Mouse (Mus musculus): ENCODE measurements around the gene Card19. TPM values are rescaled to one million over a fixed set of nuclear protein-coding genes. Genes with fewer than 3 reads are reported as not detected.

Card19 gene
- total RNA-seq, 2 experiments from 2014 or later: 11.8 to 13.0 TPM

- no peak for DNase-seq (ENCODE audit: low spot score in 2 of 2)
Observed at GRCm38 (mm10) chr13:49196211-49196610, 19.6 kb downstream of the Card19 start.

GRCm38 (mm10) chr13:49195651-49196050 lies 20.2 kb downstream of the Card19 start:
- no peak for DNase-seq (ENCODE audit: low spot score in 2 of 2)

GRCm38 (mm10) chr13:49194811-49195210 lies 21.0 kb downstream of the Card19 start:
- DNase-seq (ENCODE audit: low spot score in 2 of 2): no peak

GRCm38 (mm10) chr13:49193650-49194049 lies 22.2 kb downstream of the Card19 start:
- no peak for DNase-seq (ENCODE audit: low spot score in 2 of 2)

DNA sequence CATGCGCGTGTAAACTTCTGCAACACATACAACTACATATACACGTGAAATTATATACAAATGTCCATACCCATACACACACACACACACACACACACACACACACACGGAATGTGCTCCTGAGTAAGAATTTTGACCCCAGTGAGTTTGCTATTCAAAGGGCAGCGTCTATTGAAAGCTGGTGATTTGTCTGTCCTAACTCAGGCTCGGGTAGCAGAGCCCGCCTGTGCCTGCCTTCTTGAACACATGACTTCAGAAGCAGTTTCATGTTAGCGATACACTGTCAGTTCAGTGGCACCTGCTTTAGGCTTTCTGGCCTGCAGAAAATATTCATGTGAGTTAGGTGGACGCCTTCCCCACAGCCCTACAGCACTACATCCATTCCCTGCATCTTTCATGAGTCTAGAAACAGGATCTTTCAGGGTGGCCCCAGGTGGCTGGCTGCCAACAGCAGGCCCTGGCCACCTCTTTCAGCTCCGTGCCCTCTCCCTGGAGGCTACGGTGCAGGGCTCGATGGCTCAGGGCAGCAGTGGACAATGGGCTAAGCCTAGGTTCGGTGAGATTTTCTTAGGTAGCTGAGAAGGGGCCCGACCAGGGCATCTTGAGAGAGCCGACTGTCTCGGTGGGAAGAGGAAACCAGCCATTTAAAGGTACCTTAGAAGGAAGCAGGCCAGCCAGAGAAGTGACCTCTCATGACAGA lies 23.5 kb downstream of the Card19 start:
- no peak for DNase-seq (ENCODE audit: low spot score in 2 of 2)

DNA sequence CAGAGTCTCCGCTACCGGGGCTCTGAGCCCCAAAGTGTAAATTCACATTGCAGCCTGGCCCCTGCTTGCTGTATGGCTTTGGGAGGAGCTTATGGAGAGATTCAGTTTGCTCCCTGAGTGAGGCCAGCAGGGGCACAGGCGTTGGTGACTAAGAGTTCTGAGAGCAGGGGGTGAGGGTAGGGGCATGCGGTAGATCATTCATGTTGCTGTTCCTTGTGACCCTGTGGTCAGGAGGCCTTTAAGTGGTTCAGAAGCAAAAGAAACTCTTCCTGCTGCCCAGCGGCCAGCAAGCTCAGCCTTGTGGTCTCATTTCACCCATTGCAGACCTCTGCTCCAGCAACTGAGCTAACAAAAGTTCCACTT lies 24.2 kb downstream of the Card19 start:
- no peak for DNase-seq (ENCODE audit: low spot score in 2 of 2)

GRCm38 (mm10) chr13:49190876-49191672 lies 24.8 kb downstream of the Card19 start:
- DNase-seq (ENCODE audit: low spot score in 2 of 2): no peak

DNA sequence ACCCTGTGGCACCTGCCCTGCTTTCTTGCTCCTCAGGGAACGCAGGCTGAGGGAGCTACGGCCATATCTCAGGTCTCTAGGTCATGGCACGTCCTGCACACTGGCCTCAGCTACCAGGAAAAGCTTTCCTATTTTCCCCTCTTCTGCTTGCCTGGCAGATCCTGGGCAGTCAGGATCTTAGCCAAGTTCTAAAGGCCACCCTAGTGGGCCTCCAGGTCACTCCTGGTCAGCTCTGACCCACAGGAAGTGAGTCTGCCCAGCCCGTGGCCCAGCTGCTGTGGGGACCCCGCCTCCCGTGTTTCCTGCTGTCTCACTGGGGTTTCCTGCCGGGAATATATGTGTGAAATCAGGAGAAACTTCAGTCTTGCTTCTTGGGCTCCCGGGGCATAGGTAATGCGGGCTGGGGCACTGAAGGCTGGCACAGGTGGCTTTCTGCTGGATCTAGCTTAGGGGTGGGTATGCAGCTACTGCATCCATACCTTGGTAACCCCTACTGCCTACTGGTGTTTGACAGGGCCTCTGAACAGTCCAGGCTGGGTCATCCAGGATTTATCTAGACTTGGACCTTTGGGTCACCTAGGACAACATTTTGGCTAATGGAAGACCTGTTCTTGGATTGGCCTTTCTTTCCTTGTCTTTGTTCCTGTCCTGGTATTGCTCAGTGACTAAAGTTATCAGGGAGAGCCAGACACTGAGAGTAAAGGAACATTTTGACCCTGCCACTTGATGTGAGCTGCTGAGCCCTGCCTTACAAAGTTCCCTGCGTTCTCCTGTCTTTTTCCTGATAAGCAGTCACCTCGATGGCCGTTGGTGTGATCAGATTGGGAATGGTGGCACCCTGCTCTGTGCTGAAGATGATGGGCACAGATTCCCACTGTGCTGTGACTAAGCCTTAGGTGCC lies 25.6 kb downstream of the Card19 start:
- DNase-seq (ENCODE audit: low spot score in 2 of 2): no peak

DNA sequence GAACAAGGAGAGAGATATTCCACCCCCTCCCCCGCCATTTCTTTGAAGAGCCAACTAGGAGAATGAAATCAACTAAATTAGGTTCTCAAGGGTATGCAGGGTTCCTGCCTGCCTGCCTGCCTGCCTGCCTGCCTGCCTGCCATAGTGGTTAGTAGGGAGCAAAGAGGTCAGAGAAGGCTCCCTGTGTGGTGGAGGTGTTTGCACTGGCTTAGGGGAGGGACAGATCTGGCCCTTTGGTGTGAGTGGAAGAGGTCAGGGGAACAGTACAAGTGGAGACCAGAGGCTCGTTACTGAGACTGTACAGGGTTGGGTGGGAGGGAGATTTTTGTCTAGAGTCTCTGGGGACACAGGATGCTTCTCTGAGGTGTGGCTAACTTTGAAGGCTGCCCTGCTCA lies 26.9 kb downstream of the Card19 start:
- no peak for DNase-seq (ENCODE audit: low spot score in 2 of 2)

- no peak for DNase-seq (ENCODE audit: low spot score in 2 of 2)
Observed at GRCm38 (mm10) chr13:49188219-49188965, 27.4 kb downstream of the Card19 start.

DNA sequence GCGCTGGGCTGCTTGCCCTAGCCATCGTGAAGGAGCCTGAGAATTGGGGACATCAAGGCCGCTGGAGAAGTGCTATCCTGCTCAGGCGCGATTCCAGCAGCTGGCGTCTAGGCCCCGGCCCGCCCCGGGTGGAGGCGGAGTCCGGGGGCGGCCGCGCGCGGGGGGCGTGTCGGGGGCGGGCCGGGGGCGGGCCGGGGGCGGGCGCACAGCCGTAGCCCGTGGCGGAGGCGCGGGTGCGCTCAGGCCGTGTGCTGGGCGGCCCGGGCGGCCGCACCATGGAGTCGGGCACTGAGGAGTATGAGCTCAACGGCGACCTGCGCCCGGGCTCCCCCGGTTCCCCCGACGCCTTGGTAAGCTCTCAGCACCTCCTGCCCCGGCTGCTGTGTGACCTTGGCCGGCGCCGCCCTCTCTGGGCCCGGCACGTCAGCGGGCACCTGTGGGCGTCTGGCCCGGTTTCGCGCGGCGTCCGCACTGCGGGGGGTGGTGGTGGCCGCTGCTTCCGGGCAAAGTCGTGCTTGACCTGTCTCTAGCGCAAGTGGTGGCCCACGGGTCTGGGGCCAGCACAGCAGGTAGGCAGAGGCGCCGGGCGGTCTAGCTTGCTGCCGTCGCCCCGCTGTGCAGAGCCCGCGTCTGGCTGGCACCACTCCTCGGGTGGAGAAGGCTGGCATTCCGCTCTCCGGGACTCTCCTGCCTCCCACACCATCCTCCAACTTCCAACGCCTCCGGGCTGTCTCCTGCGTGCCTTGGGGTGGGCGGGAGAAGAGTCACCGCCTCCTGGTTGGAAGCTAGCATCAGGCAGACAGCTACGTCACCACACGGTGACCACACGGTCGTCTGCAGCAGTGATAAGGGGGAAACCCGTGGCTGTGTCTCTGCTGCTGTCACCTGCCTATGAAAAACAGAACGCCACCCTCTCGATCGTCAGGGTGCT lies 28.3 kb downstream of the Card19 start, which contains the start of gene Ninj1:
Gene Ninj1 (plus strand): TSS at position 198 of the 931 bp plus-strand sequence.
- DNase-seq (ENCODE audit: low spot score in 2 of 2): peak; percentile 67 to 72

GRCm38 (mm10) chr13:49186798-49187287 lies 29.0 kb downstream of the Card19 start:
- DNase-seq (ENCODE audit: low spot score in 2 of 2): no peak

- no peak for DNase-seq (ENCODE audit: low spot score in 2 of 2)
Observed at GRCm38 (mm10) chr13:49183646-49184045, 32.2 kb downstream of the Card19 start.

DNA sequence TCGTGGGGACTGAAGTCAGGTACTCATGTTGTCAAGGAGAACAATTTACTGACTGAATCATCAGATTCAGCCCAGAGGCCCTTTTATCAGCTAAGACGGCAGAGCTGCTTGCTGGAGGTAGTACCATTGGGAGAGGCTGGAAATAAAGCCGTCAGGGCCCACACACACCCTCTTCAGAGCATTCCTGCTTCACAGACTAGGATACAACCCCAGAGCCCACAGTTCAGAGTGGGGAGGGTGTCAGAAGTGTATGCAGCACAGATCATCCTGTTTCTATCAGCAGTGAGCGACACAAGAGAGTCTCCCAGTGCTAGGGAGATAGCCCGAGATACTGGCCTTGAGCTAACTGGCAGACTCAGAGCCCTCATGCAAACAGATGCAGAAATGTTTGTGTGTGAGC lies 32.7 kb downstream of the Card19 start:
- DNase-seq (ENCODE audit: low spot score in 2 of 2): no peak

GRCm38 (mm10) chr13:49181411-49181984 lies 34.3 kb downstream of the Card19 start:
- no peak for DNase-seq (ENCODE audit: low spot score in 2 of 2)

DNA sequence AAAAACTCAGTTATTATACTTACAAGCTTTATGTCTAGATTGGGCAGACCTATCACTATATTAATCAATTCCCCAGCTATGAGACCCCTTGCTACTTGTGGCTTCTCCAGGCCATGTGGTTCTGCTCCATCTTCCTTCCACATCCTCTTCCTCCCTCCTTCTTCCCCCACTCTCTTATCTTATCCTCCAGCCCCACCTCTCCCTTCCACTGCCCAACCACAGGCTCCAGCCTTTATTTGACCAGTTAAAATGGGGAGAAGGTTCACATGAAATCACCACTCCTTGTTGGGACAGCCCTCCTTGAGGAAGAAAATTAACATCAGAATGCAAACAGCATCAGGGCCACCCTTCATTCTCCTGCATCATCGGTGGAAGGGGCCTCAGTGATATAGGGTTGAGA lies 35.1 kb downstream of the Card19 start:
- no peak for DNase-seq (ENCODE audit: low spot score in 2 of 2)

DNA sequence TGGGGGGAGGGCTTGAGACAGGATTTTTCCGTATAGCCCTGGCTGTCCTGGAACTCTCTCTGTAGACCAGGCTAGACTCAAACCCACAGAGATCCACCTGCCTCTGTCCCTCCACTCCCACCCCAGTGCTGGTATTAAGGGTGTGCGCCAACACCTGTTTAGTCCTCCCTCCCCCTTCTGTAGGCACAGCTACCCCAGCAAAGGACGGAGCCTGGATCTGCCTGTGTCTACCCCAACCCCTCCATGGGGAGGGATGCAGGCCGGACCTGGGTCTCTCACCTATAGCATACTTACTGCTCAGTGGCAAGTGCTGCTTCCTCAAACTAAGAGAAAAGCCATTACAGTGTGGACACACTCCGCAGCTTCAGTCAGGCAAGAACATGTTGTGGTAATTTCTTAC lies 35.6 kb downstream of the Card19 start:
- DNase-seq (ENCODE audit: low spot score in 2 of 2): no peak

DNA sequence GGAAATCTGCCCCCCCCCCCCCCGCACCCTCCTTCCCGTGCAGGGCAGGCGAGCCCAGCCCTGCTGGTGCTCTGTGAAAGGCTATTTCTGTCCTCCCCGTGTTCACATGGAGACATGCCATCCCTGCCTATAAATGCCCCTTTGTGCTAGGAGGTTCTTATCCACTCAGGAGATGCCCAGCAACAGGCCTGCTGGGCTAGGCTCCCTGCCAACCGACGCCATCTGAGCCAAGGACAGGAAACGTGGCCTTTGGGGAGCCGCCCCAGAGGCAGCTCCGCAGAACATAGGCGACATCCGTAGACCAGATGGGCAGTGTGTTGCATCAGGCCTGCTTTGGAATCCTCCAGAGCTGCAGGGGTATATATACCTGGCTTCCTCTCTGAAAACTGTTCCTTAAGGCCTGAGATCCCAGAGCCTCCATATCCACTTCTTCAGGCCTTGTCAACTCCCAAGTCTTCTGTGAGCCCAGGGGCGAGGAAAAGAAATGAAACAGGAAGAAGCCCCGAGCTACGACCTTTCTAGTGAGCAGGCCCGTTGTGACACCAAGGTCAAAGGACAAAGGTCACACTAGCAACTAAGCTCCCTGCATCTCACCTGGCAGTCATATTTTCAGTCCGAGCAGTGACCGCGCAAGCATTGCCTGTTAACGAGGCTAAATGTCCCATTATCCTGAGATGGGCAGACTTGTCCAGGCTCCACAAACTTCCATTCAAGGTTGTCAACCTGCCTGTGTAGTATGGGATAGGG lies 36.8 kb downstream of the Card19 start:
- DNase-seq (ENCODE audit: low spot score in 2 of 2): peak; percentile 46 to 70

- no peak for DNase-seq (ENCODE audit: low spot score in 2 of 2)
Observed at GRCm38 (mm10) chr13:49175509-49175908, 40.3 kb downstream of the Card19 start.

Measured in layer of hippocampus, adult 18-20 months (tissue).